Mouse (Mus musculus): Measurements from ENCODE around the gene Stk17b. TPM values are rescaled to one million over a fixed set of nuclear protein-coding genes. Genes with fewer than 3 reads are reported as not detected.

Gene Stk17b
- total and polyA plus RNA-seq, 3 experiments: 6.4 to 8.0 TPM; not detected in 1

DNA sequence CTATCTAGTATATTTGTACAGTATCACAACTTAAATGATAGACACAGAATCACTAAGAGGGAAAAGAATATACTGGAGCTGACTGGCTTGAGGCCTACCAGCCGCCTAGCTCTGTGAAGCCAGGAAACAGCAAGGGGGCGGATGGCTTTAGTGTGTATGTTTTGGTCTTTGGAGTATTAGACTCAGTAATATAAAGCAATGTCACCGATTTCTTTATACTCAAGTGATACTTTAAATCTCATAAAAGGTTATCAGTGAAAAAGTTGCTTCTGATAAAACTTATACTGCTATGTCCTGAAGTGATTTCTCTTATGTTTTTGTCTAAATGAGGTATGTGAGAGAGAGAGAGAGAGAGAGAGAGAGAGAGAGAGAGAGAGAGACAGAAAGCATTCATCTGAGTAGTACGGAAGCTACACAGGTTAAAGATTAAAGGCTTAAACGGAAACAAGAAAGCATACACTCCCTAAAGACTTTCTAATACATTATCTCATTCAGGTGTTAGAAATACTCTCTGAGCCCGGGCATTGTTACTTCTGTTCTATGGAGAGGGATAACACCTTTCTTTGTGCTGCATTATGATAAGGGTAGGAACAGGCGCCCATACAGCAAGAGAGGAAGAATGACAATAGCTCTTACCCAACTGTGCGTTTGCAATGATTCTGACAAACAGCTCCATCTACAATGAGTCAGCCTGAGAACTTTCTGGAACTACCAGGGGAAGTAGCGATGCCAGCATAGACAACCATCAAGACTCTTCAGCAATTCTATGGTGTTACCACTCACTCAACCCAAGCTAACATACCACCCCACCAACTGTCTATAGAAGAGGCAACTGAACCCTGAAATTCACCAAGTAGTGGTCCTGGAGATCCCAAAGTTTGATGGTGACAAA lies 39.7 kb upstream of the Stk17b start:
- DNase-seq (ENCODE audit: low read depth, low spot score): no peak
- Histone ChIP-seq H3K27ac (ENCODE audit: control insufficient read depth, low read depth, low read length) (no peak overlapping the region), H3K27me3 (ENCODE audit: control insufficient read depth in 1 of 2, insufficient read depth in 2 of 2, low read length in 2 of 2) (no peaks in the 10 kb centered on the region), H3K9ac (ENCODE audit: control insufficient read depth, low read depth, low read length, poor library complexity, severe bottlenecking) (no peak overlapping the region), H3K79me2 (ENCODE audit: control insufficient read depth, insufficient read depth, low read length, poor library complexity) (no peaks in the 10 kb centered on the region), H3K4me1 (ENCODE audit: control insufficient read depth in 1 of 2, insufficient read depth in 2 of 2, low read length in 2 of 2) (no peaks in the 10 kb centered on the region), H3K4me3 (ENCODE audit: control insufficient read depth in 1 of 2, insufficient read depth in 1 of 2, low read depth in 2 of 2, low read length in 2 of 2) (no peak overlapping the region), H3K36me3 (ENCODE audit: control insufficient read depth in 1 of 2, insufficient read depth in 2 of 2, low read length in 2 of 2) (no peaks in the 10 kb centered on the region), H3K9me3 (replicated peaks; ENCODE audit: insufficient read depth, low read length) (no peaks in the 10 kb centered on the region)
- TF ChIP-seq MAX (IDR thresholded peaks at IDR 0.05; ENCODE audit: low read length): no peak
- TF ChIP-seq ZMIZ1 (IDR thresholded peaks at IDR 0.05; ENCODE audit: low read depth, low read length): no peak
- no peak for TF ChIP-seq NRF1 (IDR thresholded peaks at IDR 0.05; ENCODE audit: insufficient read depth, low read depth, low read length, poor library complexity, severe bottlenecking)
- no peak for TF ChIP-seq NELFE (IDR thresholded peaks at IDR 0.05; ENCODE audit: low read depth, low read length)
- no peak for TF ChIP-seq MAZ (IDR thresholded peaks at IDR 0.05; ENCODE audit: low read depth, low read length)
- no peak for TF ChIP-seq CHD2 (IDR thresholded peaks at IDR 0.05; ENCODE audit: low read length)
- TF ChIP-seq JUND (IDR thresholded peaks at IDR 0.05; ENCODE audit: low read depth, low read length): no peak
- no peak for TF ChIP-seq BHLHE40 (IDR thresholded peaks at IDR 0.05; ENCODE audit: borderline replicate concordance, low read depth, low read length)
- TF ChIP-seq ETS1 (IDR thresholded peaks at IDR 0.05; ENCODE audit: low read depth, low read length): no peak
- TF ChIP-seq MXI1 (IDR thresholded peaks at IDR 0.05; ENCODE audit: low read depth, low read length): no peak
- no peak for TF ChIP-seq HCFC1 (IDR thresholded peaks at IDR 0.05; ENCODE audit: low read depth, low read length)
- no peak for TF ChIP-seq MEF2A (IDR thresholded peaks at IDR 0.05; ENCODE audit: extremely low read depth, insufficient replicate concordance, low read depth, low read length, poor library complexity, severe bottlenecking)
- no peak for TF ChIP-seq POLR2AphosphoS2 (IDR thresholded peaks at IDR 0.05; ENCODE audit: low read length)
- TF ChIP-seq MYC (IDR thresholded peaks at IDR 0.05; ENCODE audit: low read depth, low read length): no peak
- no peak for TF ChIP-seq RCOR1 (IDR thresholded peaks at IDR 0.05; ENCODE audit: low read depth, low read length)
- no peak for TF ChIP-seq ZC3H11A (IDR thresholded peaks at IDR 0.05; ENCODE audit: low read depth, low read length)
- TF ChIP-seq USF2 (IDR thresholded peaks at IDR 0.05; ENCODE audit: borderline replicate concordance in 1 of 2, insufficient read depth in 1 of 2, low read depth in 1 of 2, low read length in 2 of 2): no peak
- no peak for TF ChIP-seq CTCF (IDR thresholded peaks at IDR 0.05 in 2 of 3, conservative IDR thresholded peaks at IDR 0.05 in 1 of 3; ENCODE audit: control insufficient read depth in 1 of 3, insufficient read depth in 1 of 3, low read depth in 2 of 3, low read length in 3 of 3, poor library complexity in 1 of 3, severe bottlenecking in 1 of 3)
